Mouse (Mus musculus): ENCODE data around the gene Arvcf.

DNA sequence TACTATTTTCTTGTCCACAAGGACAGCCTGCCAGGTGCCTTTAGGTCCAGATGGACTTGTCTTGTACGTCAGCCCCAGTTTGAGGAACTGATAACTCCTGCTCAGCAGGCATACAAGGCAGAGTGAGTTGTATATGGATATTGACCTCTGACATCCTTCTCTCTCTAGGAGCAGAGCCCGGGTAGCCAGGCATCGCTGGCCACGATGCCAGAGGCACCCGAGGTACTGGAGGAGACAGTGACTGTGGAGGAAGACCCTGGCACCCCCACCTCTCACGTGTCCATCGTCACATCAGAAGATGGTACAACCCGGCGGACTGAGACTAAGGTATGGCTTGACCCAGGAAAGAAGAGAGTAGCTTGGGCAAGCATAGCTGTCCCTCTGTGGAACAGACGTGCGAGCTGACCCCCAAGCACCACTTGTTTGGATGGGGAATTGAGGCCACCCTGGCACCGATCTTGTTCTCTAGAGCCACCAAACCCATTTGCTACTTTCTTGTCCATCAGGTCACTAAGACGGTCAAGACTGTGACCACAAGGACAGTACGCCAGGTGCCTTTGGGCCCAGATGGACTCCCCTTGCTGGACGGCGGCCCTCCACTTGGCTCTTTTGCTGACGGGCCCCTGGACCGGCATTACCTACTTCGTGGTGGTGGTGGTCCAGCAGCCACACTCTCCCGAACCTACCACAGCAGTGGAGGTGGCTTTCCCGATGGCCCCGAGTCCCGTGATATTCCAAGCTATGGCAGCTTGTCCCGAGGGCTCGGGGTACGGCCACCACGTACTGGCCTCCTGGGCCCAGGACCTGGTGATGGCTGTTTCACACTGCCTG lies 49.0 kb downstream of the Arvcf start:
- TF ChIP-seq POLR2A (IDR thresholded peaks at IDR 0.05; ENCODE audit: control insufficient read depth, extremely low read depth, insufficient read depth, low read length, poor library complexity) (no peak), CTCF (IDR thresholded peaks at IDR 0.05; ENCODE audit: borderline replicate concordance, control insufficient read depth, extremely low read depth, insufficient read depth, low read length, poor library complexity) (no peak)
